Comparison of ENCODE assay signal across 9 mouse cellular contexts in genomic region chr8:122558671-122559349, GRCm38 (mm10). TPM values are rescaled to one million over a fixed set of nuclear protein-coding genes. Genes with fewer than 3 reads are reported as not detected.
DNase-seq lines count a peak whose midpoint lies in the region; ATAC-seq lines count a peak whose summit lies in the region.
"Had no signal": no experiment of that assay in that cellular context is flagged by ENCODE, and none has a peak within 500 bp of the region (broad histone marks: within the 10 kb centered on the region; RNA-seq: fewer than 3 reads in every experiment).

No protein-coding gene starts in this region.

- H3K36me3 ChIP-seq in kidney, embryonic 14.5 days (ENCODE audit: control insufficient read depth, insufficient read depth, low read length): no peaks in the 10 kb centered on the region
- H3K36me3 ChIP-seq in stomach, embryonic 16.5 days (ENCODE audit: control insufficient read depth, insufficient read depth, low read length): no peaks in the 10 kb centered on the region
- H3K36me3 ChIP-seq: neural tube, embryonic 15.5 days had no signal

- H3K27ac ChIP-seq in kidney, embryonic 14.5 days (ENCODE audit: low read depth, low read length): peak overlapping the region; percentile 55; the same call in 1 of the 2 replicates
- H3K27ac ChIP-seq in stomach, embryonic 16.5 days (ENCODE audit: low read length): peak overlapping the region; percentile 31; the same call in 1 of the 2 replicates
- H3K27ac ChIP-seq: neural tube, embryonic 15.5 days had no signal

- DNase-seq in kidney, adult 18-20 months: no peak
- DNase-seq in embryo, embryonic 10.5 days (ENCODE audit: low spot score): peak; percentile 55
- DNase-seq in liver: peak; percentile 53
- DNase-seq in urinary bladder, postnatal 4 days (ENCODE audit: low spot score in 2 of 2): no peak
- no peak for DNase-seq in ovary, postnatal 14 days (ENCODE audit: low spot score)
- DNase-seq: thymus, postnatal 4 days had no signal

- H3K4me3 ChIP-seq in kidney, embryonic 14.5 days (ENCODE audit: low read length): no peak overlapping the region
- no peak overlapping the region for H3K4me3 ChIP-seq in stomach, embryonic 16.5 days (replicated peaks; ENCODE audit: low read length)
- H3K4me3 ChIP-seq: neural tube, embryonic 15.5 days had no signal

- no peak overlapping the region for H3K9ac ChIP-seq in kidney, embryonic 14.5 days (ENCODE audit: low read depth, low read length)
- 0 out of 2 replicates have a peak overlapping the region, but pooled peaks have one; percentile 10 for H3K9ac ChIP-seq in stomach, embryonic 16.5 days (ENCODE audit: low read length)
- H3K9ac ChIP-seq: neural tube, embryonic 15.5 days had no signal

- ATAC-seq in kidney, embryonic 14.5 days (ENCODE audit: low FRiP score, low TSS enrichment): peak; percentile 37; the same call in 1 of the 2 replicates
- ATAC-seq in stomach, embryonic 16.5 days (ENCODE audit: insufficient read depth, low FRiP score): peak; percentile 45; the same call in 1 of the 2 replicates

- H3K27me3 ChIP-seq in kidney, embryonic 14.5 days (ENCODE audit: control insufficient read depth, insufficient read depth, low read length): no peaks in the 10 kb centered on the region
- no peaks in the 10 kb centered on the region for H3K27me3 ChIP-seq in stomach, embryonic 16.5 days (ENCODE audit: control insufficient read depth, insufficient read depth, low read length)
- H3K27me3 ChIP-seq: neural tube, embryonic 15.5 days had no signal

- H3K9me3 ChIP-seq in kidney, embryonic 14.5 days (ENCODE audit: control insufficient read depth, low read length): no peaks in the 10 kb centered on the region
- H3K9me3 ChIP-seq in stomach, embryonic 16.5 days (replicated peaks; ENCODE audit: control insufficient read depth, low read length): no peaks in the 10 kb centered on the region
- H3K9me3 ChIP-seq: neural tube, embryonic 15.5 days had no signal

- 0 out of 2 replicates have a peak, but pooled peaks cover 8% of the 10 kb centered on the region for H3K4me1 ChIP-seq in kidney, embryonic 14.5 days (ENCODE audit: control insufficient read depth, insufficient read depth, low read length)
- H3K4me1 ChIP-seq in stomach, embryonic 16.5 days (ENCODE audit: control insufficient read depth, insufficient read depth, low read length): peaks cover 6% of the 10 kb centered on the region; the same call in 1 of the 2 replicates

- no peak overlapping the region for H3K4me2 ChIP-seq in kidney, embryonic 14.5 days (replicated peaks; ENCODE audit: low read depth, low read length)
- no peak overlapping the region for H3K4me2 ChIP-seq in stomach, embryonic 16.5 days (ENCODE audit: low read depth, low read length)
- H3K4me2 ChIP-seq: neural tube, embryonic 15.5 days had no signal

- WGBS in kidney, embryonic 14.5 days: 17% methylated on average over 12 of the region's 12 CpGs
- WGBS in stomach, embryonic 16.5 days: 13% methylated on average over 12 of the region's 12 CpGs

RNA-seq across cellular contexts. Expression of gene Piezo1, which starts 7.7 kb away (rescaled TPM):
- polyA plus RNA-seq in kidney, embryonic 14.5 days (2014; fragmentation: Nextera tagmentation; extraction: Ambion mirVana): 16.5 and 17.9 TPM in 2 replicates
- polyA plus RNA-seq in stomach, embryonic 16.5 days (2015; fragmentation: Nextera tagmentation; extraction: Ambion mirVana): 13.5 and 18.9 TPM in 2 replicates

RNA-seq across cellular contexts. Expression of gene Cdt1, which starts 9.0 kb away (rescaled TPM):
- 42.7 and 48.5 TPM in 2 replicates for polyA plus RNA-seq in kidney, embryonic 14.5 days (2014; fragmentation: Nextera tagmentation; extraction: Ambion mirVana)
- polyA plus RNA-seq in stomach, embryonic 16.5 days (2015; fragmentation: Nextera tagmentation; extraction: Ambion mirVana): 28.4 and 28.5 TPM in 2 replicates

RNA-seq across cellular contexts. Expression of gene Aprt, which starts 17.9 kb away (rescaled TPM):
- 370 and 400 TPM in 2 replicates for polyA plus RNA-seq in kidney, embryonic 14.5 days (2014; fragmentation: Nextera tagmentation; extraction: Ambion mirVana)
- polyA plus RNA-seq in stomach, embryonic 16.5 days (2015; fragmentation: Nextera tagmentation; extraction: Ambion mirVana): 335 and 345 TPM in 2 replicates

RNA-seq across cellular contexts. Expression of gene Galns, which starts 52.5 kb away (rescaled TPM):
- 10.6 and 14.7 TPM in 2 replicates for polyA plus RNA-seq in kidney, embryonic 14.5 days (2014; fragmentation: Nextera tagmentation; extraction: Ambion mirVana)
- 14.7 and 14.8 TPM in 2 replicates for polyA plus RNA-seq in stomach, embryonic 16.5 days (2015; fragmentation: Nextera tagmentation; extraction: Ambion mirVana)

RNA-seq across cellular contexts. Expression of gene Trappc2l, which starts 52.6 kb away (rescaled TPM):
- 59.8 and 74.9 TPM in 2 replicates for polyA plus RNA-seq in kidney, embryonic 14.5 days (2014; fragmentation: Nextera tagmentation; extraction: Ambion mirVana)
- 41.4 and 50.6 TPM in 2 replicates for polyA plus RNA-seq in stomach, embryonic 16.5 days (2015; fragmentation: Nextera tagmentation; extraction: Ambion mirVana)

Comparison
In these comparisons a context has a peak if more than half of its experiments do, and no peak if none do; other contexts are left out.
1. DNase-seq: peak in embryo, embryonic 10.5 days (single experiment) and liver (single experiment); none in kidney, adult 18-20 months (single experiment), urinary bladder, postnatal 4 days (0 of 2) and ovary, postnatal 14 days (single experiment).